Mouse (Mus musculus): Measurements from ENCODE around the gene Rasgrp4. TPM values are rescaled to one million over a fixed set of nuclear protein-coding genes. Genes with fewer than 3 reads are reported as not detected.
"Not testable (repeated sequence)": the region's sequence is repeated elsewhere in the genome, so short reads cannot be mapped to it uniquely, and the experiment has no call there.

Gene Rasgrp4
- polyA plus RNA-seq, 1 experiment from 2014 or later: 1.1 TPM

DNA sequence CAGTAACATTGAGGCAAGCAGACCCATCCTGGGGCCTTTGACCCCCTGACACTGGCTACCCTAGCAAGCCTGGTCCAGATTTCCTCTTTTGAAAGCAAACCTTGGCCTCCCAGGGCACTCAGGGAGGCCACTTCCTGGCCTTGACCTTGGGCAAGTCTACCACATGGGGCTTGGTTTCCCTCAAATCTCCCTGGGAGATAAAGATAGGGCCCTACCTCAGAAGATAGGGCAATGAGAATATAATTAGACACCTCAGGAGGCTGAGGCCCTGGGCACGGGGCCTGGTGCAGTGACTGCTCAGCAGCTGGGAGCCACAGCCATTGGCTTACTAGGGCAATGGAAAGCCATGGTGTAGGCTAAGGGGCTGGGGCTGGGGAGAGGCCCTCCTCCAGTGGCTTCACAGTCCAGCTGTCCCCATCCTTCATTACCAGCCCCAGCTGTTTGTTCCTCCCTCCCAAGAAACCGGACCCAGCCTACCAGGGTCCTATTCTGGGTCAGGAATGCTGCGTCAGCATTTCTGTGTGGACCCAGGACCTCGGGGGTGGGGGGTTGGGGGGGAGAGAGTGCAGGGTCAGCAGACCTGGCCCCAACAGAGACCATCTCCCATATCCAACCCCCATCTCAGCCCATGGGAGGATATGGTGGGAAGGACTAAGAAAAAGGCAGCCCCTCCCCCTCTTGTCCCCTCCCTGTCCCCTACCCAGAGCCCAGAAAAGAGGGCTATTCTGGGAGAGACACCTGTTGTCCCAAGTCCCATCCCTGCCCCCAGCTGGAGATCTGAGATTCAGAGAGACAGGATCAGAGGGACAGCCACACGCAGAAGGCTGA, 10.9 kb upstream of the Rasgrp4 start:
- peaks cover 10% of the 10 kb centered on the region; the same call in 1 of the 2 replicates for H3K4me1 ChIP-seq
- 0 out of 2 replicates have a peak, but pooled peaks cover 2% of the 10 kb centered on the region for H3K27me3 ChIP-seq
- peak; percentile 83 for ATAC-seq (ENCODE audit: insufficient number of reproducible peaks, insufficient read depth, low FRiP score, low TSS enrichment)
- H3K4me2 ChIP-seq (replicated peaks): peak overlapping the region; percentile 82
- H3K36me3 ChIP-seq: no peaks in the 10 kb centered on the region
- no peak overlapping the region for H3K27ac ChIP-seq
- H3K4me3 ChIP-seq: 0 out of 2 replicates have a peak overlapping the region, but pooled peaks have one; percentile 47
- no peaks in the 10 kb centered on the region for H3K9me3 ChIP-seq
- H3K9ac ChIP-seq: no peak overlapping the region; the same call in 1 of the 2 replicates
- WGBS: 50% methylated on average over 5 of the region's 5 CpGs

DNA sequence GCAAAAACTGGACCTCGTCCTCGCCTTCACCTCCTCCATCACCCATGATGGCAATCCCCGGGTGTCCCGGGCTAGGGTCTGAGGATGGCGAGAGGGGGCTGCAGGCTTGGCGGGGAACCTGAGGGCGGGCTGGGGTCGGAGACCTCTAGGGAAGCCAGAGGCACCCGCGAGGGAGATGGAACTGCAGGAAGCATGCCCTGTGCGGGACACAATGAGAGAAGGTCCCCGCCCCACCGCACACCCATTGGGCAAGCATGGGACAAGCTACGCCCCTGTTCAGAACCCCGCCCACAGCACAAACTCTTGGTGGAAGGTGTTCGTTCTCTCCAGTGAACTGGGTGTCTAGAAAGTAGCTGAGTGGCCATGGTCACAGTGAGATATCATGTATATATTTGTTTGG, 9.7 kb upstream of the Rasgrp4 start, which contains the start of gene Ryr1:
Gene Ryr1 (minus strand): TSS at position 210 of the 400 bp plus-strand sequence.
- Histone ChIP-seq H3K9ac (peak within 1 kb of the TSS; percentile 56), H3K27ac (no peak within 1 kb of the TSS), H3K9me3 (no peaks in the 10 kb centered on the region), H3K27me3 (0 out of 2 replicates have a peak, but pooled peaks cover 2% of the 10 kb centered on the region), H3K4me2 (replicated peaks) (peak within 1 kb of the TSS; percentile 82), H3K4me3 (peak within 1 kb of the TSS; percentile 47), H3K4me1 (peaks cover 10% of the 10 kb centered on the region; the same call in 1 of the 2 replicates), H3K36me3 (no peaks in the 10 kb centered on the region)
- under 1% methylated on average over 16 of the region's 16 CpGs for WGBS
- peak; percentile 83 for ATAC-seq (ENCODE audit: insufficient number of reproducible peaks, insufficient read depth, low FRiP score, low TSS enrichment)

DNA sequence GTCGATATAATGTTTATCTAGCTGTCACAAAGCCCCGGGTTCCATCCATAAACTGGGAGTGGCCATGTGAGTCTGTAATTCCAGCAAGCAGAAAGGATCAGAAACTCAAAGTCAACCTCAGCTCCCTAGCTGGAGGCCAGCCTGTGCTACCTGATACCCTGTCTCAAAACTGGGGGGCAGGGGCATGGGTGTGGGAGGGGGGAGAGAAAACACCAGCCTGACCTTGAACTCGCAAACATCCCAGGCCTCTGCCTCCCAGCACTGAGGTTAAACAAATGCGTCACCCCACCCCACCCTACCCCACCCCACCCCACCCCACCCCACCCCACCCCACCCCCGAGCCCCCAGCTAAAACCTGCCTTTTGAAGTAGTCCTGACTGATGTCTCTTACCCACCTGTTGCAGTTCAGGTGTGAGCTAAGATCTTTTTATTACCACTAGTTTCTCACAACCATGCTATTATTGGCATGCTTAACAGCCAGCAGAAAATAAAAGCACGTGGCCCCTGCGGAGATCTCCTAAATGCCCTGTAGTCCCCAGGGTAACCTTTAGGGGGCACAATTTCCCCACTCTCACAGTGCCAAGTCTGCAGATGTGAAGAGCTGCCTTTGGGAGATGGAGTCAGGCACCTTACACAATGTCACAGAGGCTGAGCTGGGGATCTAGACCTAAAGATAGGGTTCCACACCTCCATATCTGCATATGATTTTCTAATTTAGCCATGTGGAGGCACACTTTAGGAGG, 8.3 kb upstream of the Rasgrp4 start:
- Histone ChIP-seq H3K9ac (no peak overlapping the region), H3K4me3 (no peak overlapping the region), H3K4me2 (replicated peaks) (no peak overlapping the region), H3K4me1 (peaks cover 10% of the 10 kb centered on the region; the same call in 1 of the 2 replicates), H3K36me3 (no peaks in the 10 kb centered on the region), H3K27me3 (0 out of 2 replicates have a peak, but pooled peaks cover 2% of the 10 kb centered on the region), H3K9me3 (no peaks in the 10 kb centered on the region), H3K27ac (no peak overlapping the region)
- no peak for ATAC-seq (ENCODE audit: insufficient number of reproducible peaks, insufficient read depth, low FRiP score, low TSS enrichment)
- WGBS: 25% methylated on average over 7 of the region's 7 CpGs

DNA sequence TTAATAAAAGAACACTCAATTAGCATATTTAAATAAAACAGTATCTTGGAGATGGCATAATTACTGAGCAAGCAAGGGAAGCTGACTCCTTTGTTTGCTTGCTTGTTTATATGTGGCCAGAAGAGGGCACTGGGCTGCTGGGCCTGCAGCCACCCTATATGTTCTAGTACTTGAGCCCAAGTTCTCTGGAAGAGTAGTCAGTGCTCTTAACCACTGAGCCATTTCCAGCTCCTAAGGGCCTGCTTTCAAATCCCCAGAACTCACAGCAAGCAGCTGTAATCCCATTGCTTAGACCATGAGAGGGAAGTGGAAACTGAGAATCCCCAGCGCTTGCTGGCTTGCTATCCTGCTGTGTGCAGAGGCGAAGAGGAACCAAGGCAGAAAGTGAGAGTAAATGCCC, 5.9 kb upstream of the Rasgrp4 start:
- H3K27me3 ChIP-seq: 0 out of 2 replicates have a peak, but pooled peaks cover 2% of the 10 kb centered on the region
- H3K4me1 ChIP-seq: peaks cover 10% of the 10 kb centered on the region; the same call in 1 of the 2 replicates
- no peaks in the 10 kb centered on the region for H3K9me3 ChIP-seq
- no peak overlapping the region for H3K4me3 ChIP-seq
- 45% methylated on average over 2 of the region's 2 CpGs for WGBS
- ATAC-seq (ENCODE audit: insufficient number of reproducible peaks, insufficient read depth, low FRiP score, low TSS enrichment): no peak
- H3K27ac ChIP-seq: no peak overlapping the region
- no peak overlapping the region for H3K4me2 ChIP-seq (replicated peaks)
- H3K36me3 ChIP-seq: no peaks in the 10 kb centered on the region
- H3K9ac ChIP-seq: no peak overlapping the region

DNA sequence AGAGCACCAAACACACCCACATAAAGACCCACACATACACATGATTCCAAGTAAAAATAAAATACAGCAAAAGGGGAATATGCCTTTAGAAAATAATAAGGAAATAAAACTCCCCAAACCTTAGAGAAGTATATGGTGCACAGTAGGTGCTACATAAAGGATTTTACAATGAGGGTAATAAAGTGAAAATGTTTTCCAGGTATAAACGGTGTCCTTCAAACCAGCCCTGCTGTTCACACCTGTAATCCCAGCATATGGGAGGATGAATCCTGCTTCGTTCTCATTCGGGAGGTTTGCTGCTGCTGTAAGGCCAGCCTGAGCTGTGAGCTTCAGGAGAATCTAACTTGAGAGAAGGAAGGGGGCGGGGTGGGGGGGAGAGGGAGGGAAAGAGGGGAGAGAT, 421 bp upstream of the Rasgrp4 start:
- H3K4me2 ChIP-seq (replicated peaks): peak overlapping the region; percentile 74
- H3K36me3 ChIP-seq: no peaks in the 10 kb centered on the region
- 6% methylated on average over 3 of the region's 4 CpGs for WGBS
- H3K4me3 ChIP-seq: peak overlapping the region; percentile 34
- H3K27ac ChIP-seq: no peak overlapping the region
- H3K27me3 ChIP-seq: no peaks in the 10 kb centered on the region; the same call in 1 of the 2 replicates
- no peaks in the 10 kb centered on the region for H3K9me3 ChIP-seq
- peak overlapping the region; percentile 56 for H3K9ac ChIP-seq
- H3K4me1 ChIP-seq: peaks cover 8% of the 10 kb centered on the region; the same call in 1 of the 2 replicates
- ATAC-seq (ENCODE audit: insufficient number of reproducible peaks, insufficient read depth, low FRiP score, low TSS enrichment): no peak

DNA sequence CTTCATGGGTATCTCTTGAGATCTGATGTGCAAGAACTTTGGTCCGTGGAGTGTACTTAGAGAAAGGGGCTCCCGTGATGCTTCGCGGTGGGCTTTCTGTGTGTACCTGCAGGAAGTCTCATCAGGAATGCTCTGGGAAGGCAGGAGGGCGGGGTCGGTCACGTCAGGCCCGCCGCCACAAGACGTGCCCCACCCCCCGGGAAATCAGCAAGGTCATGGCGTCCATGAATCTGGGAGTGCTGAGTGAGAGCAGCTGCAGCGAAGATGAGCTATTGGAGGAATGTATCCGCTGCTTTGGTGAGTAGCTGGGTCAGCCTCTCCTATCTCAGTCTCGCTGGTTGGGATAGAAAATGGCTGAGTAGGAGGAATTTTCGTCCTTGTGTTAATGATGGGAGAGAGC, 2.8 kb downstream of the Rasgrp4 start:
- WGBS: 41% methylated on average over 16 of the region's 16 CpGs
- Histone ChIP-seq H3K4me3 (no peak overlapping the region), H3K4me1 (peaks cover 8% of the 10 kb centered on the region; the same call in 1 of the 2 replicates), H3K9me3 (no peaks in the 10 kb centered on the region), H3K36me3 (no peaks in the 10 kb centered on the region), H3K27ac (no peak overlapping the region), H3K4me2 (replicated peaks) (no peak overlapping the region), H3K27me3 (no peaks in the 10 kb centered on the region; the same call in 1 of the 2 replicates), H3K9ac (no peak overlapping the region)
- ATAC-seq (ENCODE audit: insufficient number of reproducible peaks, insufficient read depth, low FRiP score, low TSS enrichment): no peak

DNA sequence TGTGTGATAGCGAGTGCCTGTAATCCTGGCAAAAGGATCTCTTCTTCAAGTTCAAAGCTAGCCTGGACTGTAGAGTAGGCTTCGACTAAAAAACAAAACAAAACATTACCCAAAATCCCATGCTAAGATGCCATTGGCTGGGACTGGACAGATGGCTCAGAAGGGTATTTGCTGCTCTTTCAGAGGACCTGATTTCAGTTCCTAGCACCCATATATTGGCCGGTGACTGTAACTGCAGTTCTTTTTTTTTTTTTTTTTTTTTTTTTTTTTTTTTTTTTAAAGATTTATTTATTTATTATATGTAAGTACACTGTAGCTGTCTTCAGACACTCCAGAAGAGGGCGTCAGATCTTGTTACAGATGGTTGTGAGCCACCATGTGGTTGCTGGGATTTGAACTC, 4.6 kb downstream of the Rasgrp4 start:
- not testable (repeated sequence) for H3K9me3 ChIP-seq; H3K27ac ChIP-seq; H3K4me2 ChIP-seq (replicated peaks); H3K27me3 ChIP-seq; H3K9ac ChIP-seq; H3K4me3 ChIP-seq; H3K4me1 ChIP-seq; ATAC-seq (ENCODE audit: insufficient number of reproducible peaks, insufficient read depth, low FRiP score, low TSS enrichment); H3K36me3 ChIP-seq
- 92% methylated on average over 3 of the region's 4 CpGs for WGBS

DNA sequence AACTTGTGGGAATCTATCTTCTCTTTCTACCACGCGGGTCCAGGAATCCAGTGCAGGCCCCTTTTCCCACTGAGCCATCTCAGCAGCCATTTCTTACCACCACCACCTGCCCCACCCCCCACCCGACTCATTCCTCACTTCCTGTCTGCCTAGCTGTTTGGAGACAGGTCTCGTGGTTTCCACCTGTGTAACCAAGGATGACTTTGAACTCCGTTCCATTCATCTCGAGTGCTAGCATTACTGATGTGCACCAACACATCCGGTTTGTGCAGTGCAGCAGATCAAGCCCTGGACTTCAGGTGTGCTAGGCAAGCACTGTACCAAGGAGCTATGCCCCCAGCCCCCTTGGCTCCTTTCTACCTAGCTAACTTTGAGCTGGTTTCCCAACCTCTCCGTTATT, 6.8 kb downstream of the Rasgrp4 start:
- no peaks in the 10 kb centered on the region for H3K4me1 ChIP-seq
- H3K27me3 ChIP-seq: no peaks in the 10 kb centered on the region; the same call in 1 of the 2 replicates
- H3K27ac ChIP-seq: no peak overlapping the region
- WGBS: 81% methylated on average over 8 of the region's 8 CpGs
- H3K9me3 ChIP-seq: no peaks in the 10 kb centered on the region
- no peak overlapping the region for H3K4me3 ChIP-seq
- no peak for ATAC-seq (ENCODE audit: insufficient number of reproducible peaks, insufficient read depth, low FRiP score, low TSS enrichment)
- H3K9ac ChIP-seq: no peak overlapping the region
- H3K4me2 ChIP-seq (replicated peaks): no peak overlapping the region
- no peaks in the 10 kb centered on the region for H3K36me3 ChIP-seq

DNA sequence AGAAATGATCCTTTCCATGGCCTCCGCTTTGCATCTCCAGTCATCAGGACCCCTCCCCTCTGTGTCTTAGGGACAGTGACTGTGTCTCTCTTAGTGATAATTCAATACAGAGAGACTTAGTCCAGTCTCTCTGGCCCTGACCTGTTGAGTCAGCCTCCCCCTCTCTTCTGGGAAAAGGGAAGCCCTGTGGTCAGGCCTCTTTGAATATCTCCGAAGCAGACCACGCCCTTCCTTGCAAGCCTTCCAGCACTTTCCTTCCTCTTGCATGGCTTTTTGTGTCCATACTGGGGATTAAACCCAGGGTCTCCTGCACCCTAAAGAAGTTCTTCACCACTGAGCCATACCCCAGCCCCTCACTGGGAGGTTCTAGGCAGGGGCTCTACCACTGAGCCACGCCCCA, 9.4 kb downstream of the Rasgrp4 start:
- WGBS: 94% methylated on average over 4 of the region's 4 CpGs
- no peaks in the 10 kb centered on the region for H3K9me3 ChIP-seq
- H3K4me1 ChIP-seq: no peaks in the 10 kb centered on the region
- no peak overlapping the region for H3K4me3 ChIP-seq
- no peaks in the 10 kb centered on the region for H3K36me3 ChIP-seq
- H3K27ac ChIP-seq: no peak overlapping the region
- no peaks in the 10 kb centered on the region for H3K27me3 ChIP-seq
- H3K4me2 ChIP-seq (replicated peaks): no peak overlapping the region
- ATAC-seq (ENCODE audit: insufficient number of reproducible peaks, insufficient read depth, low FRiP score, low TSS enrichment): no peak
- H3K9ac ChIP-seq: no peak overlapping the region

DNA sequence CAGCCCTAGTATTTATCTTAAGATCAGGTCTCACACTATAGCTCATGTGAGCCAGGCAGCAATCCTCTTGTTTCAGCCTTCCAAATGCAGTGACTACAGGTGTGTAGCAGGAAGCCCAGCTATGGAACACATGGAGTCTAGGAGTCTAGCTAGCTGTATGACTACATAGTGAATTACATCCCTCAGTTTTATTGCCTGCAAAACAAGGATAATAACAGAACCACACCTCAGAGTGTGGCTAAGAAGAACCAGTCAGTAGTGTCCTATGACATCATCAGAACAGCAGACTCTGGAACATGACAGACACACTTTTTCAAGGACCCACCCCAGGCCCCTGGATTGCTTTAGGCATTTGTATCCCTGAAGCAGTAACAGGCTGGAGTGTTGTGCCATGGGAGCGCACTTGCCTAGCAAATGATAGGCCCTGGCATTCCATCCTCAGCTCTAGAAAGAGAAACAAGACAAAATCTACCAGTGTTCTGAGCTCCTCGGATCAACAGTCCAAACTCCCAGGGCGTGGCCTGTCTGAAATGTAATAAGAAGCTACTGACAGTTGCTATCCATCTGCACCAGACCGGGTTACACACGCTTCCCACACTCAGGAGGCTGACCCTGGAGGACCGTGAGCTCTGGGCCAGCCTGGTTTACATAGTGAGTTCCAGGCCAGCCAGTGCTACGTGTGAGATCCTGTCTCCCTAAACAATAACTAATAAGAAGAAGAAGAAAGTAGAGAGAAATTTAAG, 12.1 kb downstream of the Rasgrp4 start:
- Histone ChIP-seq H3K9ac (no peak overlapping the region), H3K36me3 (no peaks in the 10 kb centered on the region), H3K4me2 (replicated peaks) (no peak overlapping the region), H3K9me3 (no peaks in the 10 kb centered on the region), H3K4me1 (no peaks in the 10 kb centered on the region), H3K27ac (no peak overlapping the region), H3K27me3 (no peaks in the 10 kb centered on the region), H3K4me3 (no peak overlapping the region)
- no peak for ATAC-seq (ENCODE audit: insufficient number of reproducible peaks, insufficient read depth, low FRiP score, low TSS enrichment)
- WGBS: 81% methylated on average over 7 of the region's 7 CpGs

DNA sequence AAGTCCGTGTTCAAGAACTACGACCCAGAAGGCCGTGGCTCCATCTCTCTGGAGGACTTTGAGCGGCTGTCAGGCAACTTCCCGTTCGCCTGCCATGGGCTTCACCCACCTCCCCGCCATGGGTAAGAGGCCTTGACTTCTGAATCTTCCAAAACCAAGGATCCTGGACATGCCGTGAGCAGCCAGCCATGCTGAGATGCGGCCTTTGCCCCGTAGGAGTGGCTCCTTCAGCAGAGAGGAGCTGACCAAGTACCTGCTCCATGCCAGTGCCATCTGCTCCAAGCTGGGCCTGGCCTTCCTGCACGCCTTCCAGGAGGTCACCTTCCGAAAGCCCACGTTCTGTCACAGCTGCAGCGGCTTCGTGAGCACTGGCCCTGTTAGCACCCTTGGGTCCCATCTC, 14.1 kb downstream of the Rasgrp4 start:
- Histone ChIP-seq H3K9me3 (no peaks in the 10 kb centered on the region), H3K4me1 (no peaks in the 10 kb centered on the region), H3K36me3 (no peaks in the 10 kb centered on the region), H3K27me3 (no peaks in the 10 kb centered on the region), H3K4me2 (replicated peaks) (no peak overlapping the region), H3K27ac (no peak overlapping the region), H3K9ac (no peak overlapping the region), H3K4me3 (no peak overlapping the region)
- 88% methylated on average over 15 of the region's 15 CpGs for WGBS
- ATAC-seq (ENCODE audit: insufficient number of reproducible peaks, insufficient read depth, low FRiP score, low TSS enrichment): no peak
